Mouse (Mus musculus) small intestine, adult 2 months (tissue): ENCODE data around the gene Pnpo.
A peak's percentile ranks its signal among the peaks of the same experiment; 100 is the strongest.

Experiments used
- CTCF ChIP-seq: fragments of 200-500 bp; IDR thresholded peaks from 2 replicates; pipeline ENCODE4 v1.5.1; 2012; ENCODE audit warnings: low read depth, mild to moderate bottlenecking, control low read depth, inconsistent platforms, low read length, moderate library complexity, mixed read lengths; ENCODE audit not compliant: insufficient replicate concordance, insufficient read length; ENCODE audit errors: extremely low read depth
- POLR2A ChIP-seq: fragments of 200-500 bp; IDR thresholded peaks from 2 replicates; pipeline ENCODE4 v1.6.1; 2012; ENCODE audit warnings: low read depth, mild to moderate bottlenecking, control low read depth, inconsistent platforms, low read length, moderate library complexity

- TF ChIP-seq CTCF (no peak), POLR2A (peak; percentile 45; the same call in 1 of the 2 replicates)
Measured at GRCm38 (mm10) chr11:96943746-96944304, at the start of gene Pnpo.
